Mouse (Mus musculus) limb, embryonic 15.5 days (tissue): ENCODE data around the gene Rsrp1. TPM values are rescaled to one million over a fixed set of nuclear protein-coding genes. Genes with fewer than 3 reads are reported as not detected.

ENCODE experiments used
- ATAC-seq: fragments of 200-750 bp; cut with Nextera tagmentation; 2 replicates; pipeline ENCODE4 v1.8.0; 2017; ENCODE audit warnings: low read depth, moderate TSS enrichment; ENCODE audit not compliant: insufficient number of reproducible peaks, low FRiP score, low TSS enrichment
- H3K27ac ChIP-seq: fragments of 300-500 bp; sonication (generic); 2 replicates; pipeline ENCODE4 v1.5.1; 2015; ENCODE audit warnings: moderate library complexity, mild to moderate bottlenecking, inconsistent platforms
- H3K27me3 ChIP-seq: fragments of 300-500 bp; sonication (generic); 2 replicates; pipeline ENCODE4 v1.6.1; 2015; ENCODE audit warnings: inconsistent platforms
- H3K36me3 ChIP-seq: fragments of 300-500 bp; sonication (generic); 2 replicates; pipeline ENCODE4 v1.6.1; 2015; ENCODE audit warnings: inconsistent platforms
- H3K4me1 ChIP-seq: fragments of 300-500 bp; sonication (generic); 2 replicates; pipeline ENCODE4 v1.6.1; 2015; ENCODE audit warnings: inconsistent platforms
- H3K4me2 ChIP-seq: fragments of 300-500 bp; sonication (generic); 2 replicates; pipeline ENCODE4 v1.6.1; 2015; ENCODE audit warnings: mild to moderate bottlenecking, inconsistent platforms
- H3K4me3 ChIP-seq: fragments of 300-500 bp; sonication (generic); 2 replicates; pipeline ENCODE4 v1.5.1; 2015; ENCODE audit warnings: mild to moderate bottlenecking, inconsistent platforms
- H3K9ac ChIP-seq: fragments of 300-500 bp; sonication (generic); 2 replicates; pipeline ENCODE4 v1.6.1; 2015; ENCODE audit warnings: inconsistent platforms
- H3K9me3 ChIP-seq: fragments of 300-500 bp; sonication (generic); 2 replicates; pipeline ENCODE4 v1.6.1; 2016; ENCODE audit warnings: inconsistent platforms
- WGBS: fragments of 180-500 bp; shearing (Covaris S2); methylation state at CpG from one replicate; pipeline ENCODE4 v1.1.7; 2015; 5-methylcytosine and 5-hydroxymethylcytosine counted together
- polyA plus RNA-seq: library from polyadenylated mRNA; unstranded; fragments of >200 nt; fragmentation: Nextera tagmentation; extraction: Ambion mirVana; gene quantifications from 2 replicates; pipeline ENCODE4 v1.2.1, GENCODE M21; 2015

Gene Rsrp1
- polyA plus RNA-seq, 1 experiment from 2014 or later: 496 TPM

- H3K27ac ChIP-seq: peak overlapping the region; percentile 33; the same call in 1 of the 2 replicates
- no peaks in the 10 kb centered on the region for H3K9me3 ChIP-seq
- no peak overlapping the region for H3K9ac ChIP-seq
- H3K4me3 ChIP-seq: peak overlapping the region; percentile 21
- H3K4me2 ChIP-seq: peak overlapping the region; percentile 42
- no peaks in the 10 kb centered on the region for H3K36me3 ChIP-seq
- ATAC-seq: no peak
- peaks cover 20% of the 10 kb centered on the region for H3K4me1 ChIP-seq
- peaks cover 33% of the 10 kb centered on the region for H3K27me3 ChIP-seq
- WGBS: 10% methylated on average over 17 of the region's 17 CpGs
Measured at GRCm38 (mm10) chr4:134946024-134946744, 22.8 kb downstream of the Rsrp1 start.

GRCm38 (mm10) chr4:134950518-134951091, 27.2 kb downstream of the Rsrp1 start:
- no peak overlapping the region for H3K4me2 ChIP-seq
- ATAC-seq: peak; percentile 85

GRCm38 (mm10) chr4:134954461-134954860, 31.1 kb downstream of the Rsrp1 start:
- H3K4me3 ChIP-seq: no peak overlapping the region
- WGBS: 11% methylated on average over 15 of the region's 15 CpGs

More at GRCm38 (mm10) chr4:134950518-134951091, 27.2 kb downstream of the Rsrp1 start:
- Histone ChIP-seq H3K36me3 (no peaks in the 10 kb centered on the region), H3K27ac (peak overlapping the region; percentile 65), H3K4me3 (no peak overlapping the region), H3K9me3 (no peaks in the 10 kb centered on the region), H3K27me3 (peaks cover 18% of the 10 kb centered on the region; the same call in 1 of the 2 replicates), H3K9ac (no peak overlapping the region), H3K4me1 (peaks cover 22% of the 10 kb centered on the region)
- WGBS: 11% methylated on average over 11 of the region's 11 CpGs

GRCm38 (mm10) chr4:134955196-134955595, 31.8 kb downstream of the Rsrp1 start:
- no peaks in the 10 kb centered on the region for H3K9me3 ChIP-seq
- no peaks in the 10 kb centered on the region for H3K36me3 ChIP-seq
- 85% methylated on average over 2 of the region's 2 CpGs for WGBS
- H3K4me3 ChIP-seq: no peak overlapping the region
- peaks cover 34% of the 10 kb centered on the region for H3K27me3 ChIP-seq
- no peak for ATAC-seq
- no peak overlapping the region for H3K4me2 ChIP-seq
- no peak overlapping the region for H3K9ac ChIP-seq
- H3K27ac ChIP-seq: no peak overlapping the region
- H3K4me1 ChIP-seq: peaks cover 16% of the 10 kb centered on the region

More at GRCm38 (mm10) chr4:134954461-134954860, 31.1 kb downstream of the Rsrp1 start:
- Histone ChIP-seq H3K9me3 (no peaks in the 10 kb centered on the region), H3K27ac (no peak overlapping the region), H3K9ac (no peak overlapping the region), H3K4me2 (no peak overlapping the region), H3K27me3 (peaks cover 34% of the 10 kb centered on the region), H3K4me1 (peaks cover 16% of the 10 kb centered on the region), H3K36me3 (no peaks in the 10 kb centered on the region)
- ATAC-seq: no peak

GRCm38 (mm10) chr4:134955845-134956244, 32.5 kb downstream of the Rsrp1 start:
- 56% methylated on average over 3 of the region's 3 CpGs for WGBS
- H3K9ac ChIP-seq: no peak overlapping the region
- H3K27me3 ChIP-seq: peaks cover 37% of the 10 kb centered on the region
- H3K4me3 ChIP-seq: no peak overlapping the region
- no peaks in the 10 kb centered on the region for H3K36me3 ChIP-seq
- H3K4me1 ChIP-seq: peaks cover 10% of the 10 kb centered on the region
- no peaks in the 10 kb centered on the region for H3K9me3 ChIP-seq
- no peak overlapping the region for H3K27ac ChIP-seq
- H3K4me2 ChIP-seq: no peak overlapping the region
- no peak for ATAC-seq

- H3K4me3 ChIP-seq: no peak overlapping the region
- ATAC-seq: no peak
- no peak overlapping the region for H3K4me2 ChIP-seq
- H3K36me3 ChIP-seq: no peaks in the 10 kb centered on the region
- no peak overlapping the region for H3K9ac ChIP-seq
- 24% methylated on average over 3 of the region's 3 CpGs for WGBS
- peaks cover 42% of the 10 kb centered on the region for H3K27me3 ChIP-seq
- peaks cover 10% of the 10 kb centered on the region; the same call in 1 of the 2 replicates for H3K4me1 ChIP-seq
- no peaks in the 10 kb centered on the region for H3K9me3 ChIP-seq
- no peak overlapping the region for H3K27ac ChIP-seq
Measured at GRCm38 (mm10) chr4:134956328-134956727, 32.9 kb downstream of the Rsrp1 start.

GRCm38 (mm10) chr4:134963021-134963776, 39.8 kb downstream of the Rsrp1 start:
- Histone ChIP-seq H3K27ac (no peak overlapping the region), H3K9me3 (no peaks in the 10 kb centered on the region), H3K36me3 (no peaks in the 10 kb centered on the region), H3K4me3 (0 out of 2 replicates have a peak overlapping the region, but pooled peaks have one; percentile 7), H3K4me2 (peak overlapping the region; percentile 33), H3K4me1 (peaks cover 4% of the 10 kb centered on the region), H3K9ac (no peak overlapping the region), H3K27me3 (peaks cover 23% of the 10 kb centered on the region)
- WGBS: 21% methylated on average over 19 of the region's 19 CpGs
- ATAC-seq: no peak

GRCm38 (mm10) chr4:134967887-134968604, 44.7 kb downstream of the Rsrp1 start:
- Histone ChIP-seq H3K4me3 (no peak overlapping the region), H3K27ac (no peak overlapping the region), H3K36me3 (no peaks in the 10 kb centered on the region), H3K4me2 (no peak overlapping the region), H3K9me3 (no peaks in the 10 kb centered on the region), H3K27me3 (peaks cover 7% of the 10 kb centered on the region; the same call in 1 of the 2 replicates), H3K4me1 (peaks cover 4% of the 10 kb centered on the region), H3K9ac (no peak overlapping the region)
- ATAC-seq: no peak
- 76% methylated on average over 20 of the region's 20 CpGs for WGBS

GRCm38 (mm10) chr4:134968605-134968976, 45.2 kb downstream of the Rsrp1 start:
- no peak overlapping the region for H3K4me3 ChIP-seq
- no peaks in the 10 kb centered on the region for H3K36me3 ChIP-seq
- no peak for ATAC-seq
- no peak overlapping the region for H3K27ac ChIP-seq
- H3K9ac ChIP-seq: no peak overlapping the region
- WGBS: 79% methylated on average over 18 of the region's 18 CpGs
- no peaks in the 10 kb centered on the region for H3K4me1 ChIP-seq
- H3K27me3 ChIP-seq: peaks cover 7% of the 10 kb centered on the region; the same call in 1 of the 2 replicates
- no peak overlapping the region for H3K4me2 ChIP-seq
- H3K9me3 ChIP-seq: no peaks in the 10 kb centered on the region

GRCm38 (mm10) chr4:134975261-134975928, 52.0 kb downstream of the Rsrp1 start:
- H3K4me3 ChIP-seq: no peak overlapping the region
- ATAC-seq: peak; percentile 78
- H3K27ac ChIP-seq: peak overlapping the region; percentile 63
- H3K36me3 ChIP-seq: no peaks in the 10 kb centered on the region
- no peaks in the 10 kb centered on the region for H3K9me3 ChIP-seq
- no peak overlapping the region for H3K4me2 ChIP-seq
- H3K9ac ChIP-seq: no peak overlapping the region
- 23% methylated on average over 14 of the region's 14 CpGs for WGBS
- H3K27me3 ChIP-seq: no peaks in the 10 kb centered on the region
- H3K4me1 ChIP-seq: peaks cover 29% of the 10 kb centered on the region

- Histone ChIP-seq H3K27me3 (no peaks in the 10 kb centered on the region), H3K4me3 (no peak overlapping the region), H3K36me3 (no peaks in the 10 kb centered on the region), H3K9ac (no peak overlapping the region), H3K4me2 (no peak overlapping the region), H3K9me3 (no peaks in the 10 kb centered on the region), H3K27ac (peak overlapping the region; percentile 63), H3K4me1 (peaks cover 30% of the 10 kb centered on the region)
- WGBS: 88% methylated on average over 4 of the region's 4 CpGs
- no peak for ATAC-seq
Measured at GRCm38 (mm10) chr4:134975929-134976308, 52.5 kb downstream of the Rsrp1 start.
